Mouse (Mus musculus) bone marrow, adult 2 months (tissue): ENCODE results near the gene Grm8.

ENCODE experiments used
- CTCF ChIP-seq: fragments of 200-500 bp; IDR thresholded peaks from 2 replicates; pipeline ENCODE4 v1.5.1; 2011; ENCODE audit warnings: low read length, control low read depth; ENCODE audit not compliant: control insufficient read depth, insufficient read depth
- POLR2A ChIP-seq: fragments of 200-500 bp; IDR thresholded peaks from 2 replicates; pipeline ENCODE4 v1.6.1; 2011; ENCODE audit warnings: low read depth, mild to moderate bottlenecking, control low read depth, low read length, borderline replicate concordance; ENCODE audit not compliant: control insufficient read depth

DNA sequence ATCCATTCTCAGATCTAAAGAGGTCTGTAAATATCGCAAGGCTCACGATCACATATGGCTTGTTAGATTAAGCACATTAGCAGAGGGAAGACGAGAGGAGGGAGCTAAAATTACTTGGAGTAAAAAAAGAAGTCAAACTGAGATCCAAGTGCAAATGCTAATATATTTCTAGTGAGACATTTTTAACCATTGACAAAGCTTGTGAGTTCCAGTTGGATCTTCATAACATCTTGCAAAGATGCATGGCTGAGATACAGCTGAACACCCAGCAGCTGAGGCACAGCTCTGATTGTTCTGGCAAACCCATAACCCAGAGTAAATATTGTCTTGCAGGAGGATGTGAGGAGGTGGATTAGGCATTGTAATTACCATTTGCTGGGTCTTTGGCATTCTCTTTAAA is 445.6 kb downstream of the Grm8 start:
- TF ChIP-seq POLR2A (no peak), CTCF (no peak)
